Mouse (Mus musculus) cerebellum, postnatal 4 days (tissue): ENCODE measurements at regions not wholly inside any gene's neighbourhood (a gene's known extent, or its start where the extent isn't known, plus 50 kb on each side); places are given as distances from the start of the nearest gene placed in this dataset.
"Not testable (repeated sequence)": the region's sequence is repeated elsewhere in the genome, so short reads cannot be mapped to it uniquely, and the experiment has no call there.

Experiments used
- DNase-seq, 2 experiments: peaks; one replicate each; pipeline ENCODE4 v3.0.0; 2022; ENCODE audit warnings: low spot score in 2 of 2, mixed read lengths in 1 of 2

GRCm38 (mm10) chr16:3114473-3115335 lies 476.1 kb upstream of the Olfr161 start:
- peak; percentile 47 for DNase-seq

- DNase-seq = peak; percentile 43 to 50
These were observed 475.3 kb upstream of the Olfr161 start for GRCm38 (mm10) chr16:3115336-3116112.

GRCm38 (mm10) chr16:3116113-3116511 lies 474.7 kb upstream of the Olfr161 start:
- DNase-seq = peak; percentile 33 to 54

GRCm38 (mm10) chr16:3121216-3121615 lies 469.6 kb upstream of the Olfr161 start:
- not testable (repeated sequence) for DNase-seq

GRCm38 (mm10) chr16:3122145-3122860 lies 468.5 kb upstream of the Olfr161 start:
- DNase-seq = not testable (repeated sequence)

GRCm38 (mm10) chr16:3122861-3123477 lies 467.9 kb upstream of the Olfr161 start:
- DNase-seq = peak; percentile 22 to 29

GRCm38 (mm10) chr16:3127317-3127716 lies 463.5 kb upstream of the Olfr161 start:
- DNase-seq = not testable (repeated sequence)
